Mouse (Mus musculus): ENCODE results near the gene Gsto2.

GRCm38 (mm10) chr19:47862581-47862980 lies 2.8 kb upstream of the Gsto2 start:
- TF ChIP-seq CTCF (IDR thresholded peaks at IDR 0.05; ENCODE audit: extremely low read depth, insufficient read depth, insufficient read length, insufficient replicate concordance) (no peak), POLR2A (IDR thresholded peaks at IDR 0.05; ENCODE audit: low read depth, low read length) (no peak)
